Mouse (Mus musculus): ENCODE results near the gene Slc16a2.
"Not testable (repeated sequence)": the region's sequence is repeated elsewhere in the genome, so short reads cannot be mapped to it uniquely, and the experiment has no call there.

The Slc16a2 gene

DNA sequence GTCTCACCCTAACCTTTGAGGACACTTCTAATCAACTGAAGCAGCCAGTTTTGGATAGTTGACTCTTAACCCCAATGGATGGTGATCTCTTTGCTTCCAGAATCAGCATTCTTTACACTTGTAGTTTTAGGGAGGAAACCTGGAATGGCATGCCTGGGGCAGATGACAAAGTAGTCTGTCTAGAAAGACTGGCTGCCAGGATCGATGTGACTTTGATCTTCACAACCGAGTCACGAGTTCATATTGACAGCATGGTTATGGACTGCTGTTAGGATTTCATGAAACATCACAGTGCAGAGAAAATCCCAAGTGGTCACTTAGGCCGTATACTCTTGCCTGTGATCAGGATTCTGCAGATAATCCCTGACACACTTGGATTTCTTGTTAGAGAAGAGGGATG, 88.7 kb downstream of the Slc16a2 start:
- DNase-seq (ENCODE audit: low spot score), result no peak

- no peak for DNase-seq (ENCODE audit: low spot score)
These were observed 89.6 kb downstream of the Slc16a2 start for GRCm38 (mm10) chrX:103732033-103732703.

DNA sequence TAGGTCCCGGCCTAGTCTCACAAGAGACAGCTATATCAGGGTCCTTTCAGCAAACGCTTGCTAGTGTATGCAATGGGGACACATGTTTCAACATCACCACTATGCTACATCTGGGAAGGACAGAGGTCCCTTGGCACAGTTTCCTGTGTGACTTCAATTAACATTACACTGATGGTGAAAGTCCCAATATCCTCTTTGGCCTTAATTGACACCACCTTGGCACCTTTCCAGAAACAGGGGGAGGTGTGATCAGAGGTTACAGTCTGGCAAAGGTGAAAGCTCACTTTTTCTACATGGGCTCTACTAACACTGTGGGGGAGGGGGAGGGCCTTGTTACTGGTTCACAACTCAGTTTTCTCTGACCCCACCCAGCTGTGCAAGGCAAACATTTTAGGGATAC, 99.3 kb downstream of the Slc16a2 start:
- DNase-seq (ENCODE audit: low spot score), result no peak

DNA sequence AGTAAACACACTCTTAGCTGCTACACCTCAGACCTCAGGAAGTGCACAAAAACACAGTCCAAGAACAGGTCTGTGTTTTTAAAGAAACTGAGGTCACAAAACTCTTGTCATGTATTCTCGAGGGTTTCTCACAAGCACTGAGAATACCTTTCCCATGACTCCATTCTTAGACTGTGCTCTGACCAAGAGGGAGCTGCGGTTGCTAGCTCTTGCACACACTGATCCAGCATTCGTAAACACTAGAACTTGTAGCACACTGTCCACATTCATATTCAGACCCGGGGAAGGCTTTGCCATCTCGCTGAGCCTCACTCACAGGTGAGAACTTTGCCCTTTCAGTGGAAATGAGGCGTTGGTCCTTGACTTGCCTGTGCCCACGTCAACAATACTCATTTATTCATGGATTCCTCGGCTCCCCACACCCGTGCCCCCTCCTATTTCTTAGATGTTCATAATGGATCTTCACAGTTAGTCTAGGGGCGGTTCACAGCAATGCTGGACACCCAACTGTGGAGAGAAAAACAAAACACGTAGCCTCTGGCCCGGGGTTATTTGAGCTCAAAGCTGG, 102.1 kb downstream of the Slc16a2 start:
- no peak for DNase-seq (ENCODE audit: low spot score)

GRCm38 (mm10) chrX:103712922-103713321, 108.9 kb downstream of the Slc16a2 start:
- DNase-seq (ENCODE audit: low spot score), result no peak

DNA sequence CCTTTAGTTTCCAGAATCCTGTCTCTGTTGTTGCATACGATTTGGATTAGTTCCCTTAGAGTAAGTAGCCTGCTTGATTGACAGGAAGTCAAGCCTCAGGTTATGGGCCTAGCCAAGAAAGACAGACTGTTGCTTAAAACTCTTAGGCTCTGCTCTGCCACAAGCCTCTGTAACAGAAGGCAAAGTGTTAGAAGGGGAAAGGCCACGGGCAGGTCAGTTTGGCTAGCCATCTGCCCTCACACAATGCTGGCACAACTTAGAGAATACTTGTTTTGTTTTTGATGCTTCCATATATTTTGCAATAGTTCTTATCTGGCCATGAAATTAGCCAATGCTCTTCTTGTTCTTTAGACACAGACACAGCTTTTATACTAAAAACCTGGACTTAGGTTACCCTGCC, 112.1 kb downstream of the Slc16a2 start:
- no peak for DNase-seq (ENCODE audit: low spot score)

DNA sequence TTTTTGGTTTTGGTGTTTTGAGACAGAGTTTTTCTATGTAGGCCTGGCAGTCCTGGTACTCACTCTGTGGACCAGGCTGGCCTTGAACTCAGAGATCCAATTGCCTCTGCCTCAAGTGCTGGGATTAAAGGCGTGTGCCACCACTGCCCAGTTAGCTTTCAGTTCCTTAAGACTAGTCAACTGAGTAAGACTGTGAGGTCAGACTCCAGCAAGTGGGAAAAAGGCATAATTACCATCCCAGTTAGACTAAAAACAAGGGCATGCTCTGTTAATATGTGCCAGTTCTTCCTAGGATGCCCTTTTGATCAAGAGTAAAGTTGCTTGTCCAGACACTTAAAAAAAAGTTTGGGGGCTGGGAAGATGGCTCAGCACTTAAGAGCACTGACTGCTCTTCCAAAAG, 113.2 kb downstream of the Slc16a2 start:
- DNase-seq (ENCODE audit: low spot score), result no peak

GRCm38 (mm10) chrX:103704611-103705010, 117.2 kb downstream of the Slc16a2 start:
- no peak for DNase-seq (ENCODE audit: low spot score)

DNA sequence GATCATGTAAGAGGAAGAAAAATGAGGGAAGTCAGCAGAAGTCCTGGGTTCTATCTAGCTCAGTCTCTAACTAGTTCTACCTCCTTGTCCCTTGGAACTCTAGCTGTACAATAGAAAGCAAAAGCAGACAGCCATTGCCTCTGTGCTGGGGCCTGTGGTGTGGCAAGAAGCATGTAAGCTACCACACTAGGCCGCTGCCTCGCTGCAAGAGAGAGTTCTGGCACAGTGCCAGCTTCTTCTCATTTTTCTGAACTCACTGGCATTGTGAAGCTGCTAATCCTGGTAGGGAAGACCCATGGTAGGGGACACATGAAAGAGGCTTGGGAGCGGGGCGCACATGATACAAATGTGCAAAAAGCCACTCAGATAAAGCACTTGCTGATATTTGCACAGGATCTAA, 117.8 kb downstream of the Slc16a2 start:
- peak; percentile 23 for DNase-seq (ENCODE audit: low spot score)

- DNase-seq (ENCODE audit: low spot score), result no peak
These were observed 124.0 kb downstream of the Slc16a2 start for GRCm38 (mm10) chrX:103697796-103698195.

DNA sequence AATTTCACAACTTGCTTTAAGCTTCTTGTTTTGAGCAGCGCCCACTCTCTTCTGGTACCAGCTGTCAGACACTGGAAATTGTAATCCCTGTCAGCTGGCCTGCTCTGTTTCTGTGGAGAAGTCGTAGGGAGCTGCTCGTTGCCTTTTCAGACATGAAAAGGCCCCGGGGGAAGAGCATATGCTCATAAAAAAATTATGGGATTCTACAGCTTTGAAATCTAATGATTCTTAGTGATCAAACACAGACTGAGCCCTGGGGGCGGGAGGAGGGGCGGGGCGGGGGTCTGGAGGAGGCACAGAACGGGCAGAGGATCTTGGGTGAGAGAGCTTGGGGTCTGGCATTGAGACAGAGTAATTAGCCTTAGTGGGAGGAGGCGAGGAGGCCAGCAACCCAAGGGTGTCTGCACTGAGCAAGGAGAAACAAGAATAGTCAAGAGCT, 125.7 kb downstream of the Slc16a2 start:
- DNase-seq (ENCODE audit: low spot score), result no peak

GRCm38 (mm10) chrX:103695165-103695996, 126.4 kb downstream of the Slc16a2 start:
- DNase-seq (ENCODE audit: low spot score), result no peak

DNA sequence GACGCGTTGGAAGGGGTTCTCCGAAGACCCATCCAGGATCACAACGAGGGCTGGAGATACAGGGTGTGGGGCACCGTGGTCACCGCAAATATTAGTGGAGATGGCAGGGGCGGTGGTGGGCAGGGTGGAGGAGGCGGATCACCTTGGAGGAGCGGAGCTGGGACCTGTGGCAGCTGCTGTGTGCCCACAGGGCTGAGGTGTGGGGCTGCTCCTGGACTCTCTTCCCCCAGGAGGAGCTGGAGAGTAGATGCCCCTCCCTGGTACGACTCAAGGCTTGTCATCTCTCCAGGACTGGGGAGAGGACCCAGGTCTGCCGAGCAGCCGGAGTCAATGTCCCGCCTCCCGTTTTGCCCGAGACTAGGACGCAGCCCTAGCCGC, 127.0 kb downstream of the Slc16a2 start:
- no peak for DNase-seq (ENCODE audit: low spot score)

DNA sequence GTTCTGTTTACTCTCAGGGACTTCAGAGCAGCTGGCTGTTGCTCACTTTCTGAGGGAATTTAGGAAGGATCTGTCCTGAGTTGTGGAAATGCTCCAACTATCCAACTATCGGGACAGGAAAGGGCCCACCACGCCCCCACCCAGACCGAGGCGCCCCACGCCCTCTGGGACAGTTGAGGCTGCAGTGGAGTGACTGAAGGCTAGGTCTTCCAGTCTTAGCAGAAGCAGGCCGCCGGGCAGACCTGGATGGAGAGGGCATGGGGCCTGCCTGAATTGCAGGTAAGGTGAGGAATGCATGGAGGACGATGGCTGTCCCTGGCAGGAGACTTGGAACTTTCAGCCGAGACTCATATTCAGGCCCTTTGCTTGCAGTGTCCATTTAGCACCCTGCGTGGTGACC, 127.4 kb downstream of the Slc16a2 start:
- no peak for DNase-seq (ENCODE audit: low spot score)

GRCm38 (mm10) chrX:103692916-103693315, 128.9 kb downstream of the Slc16a2 start:
- no peak for DNase-seq (ENCODE audit: low spot score)

DNA sequence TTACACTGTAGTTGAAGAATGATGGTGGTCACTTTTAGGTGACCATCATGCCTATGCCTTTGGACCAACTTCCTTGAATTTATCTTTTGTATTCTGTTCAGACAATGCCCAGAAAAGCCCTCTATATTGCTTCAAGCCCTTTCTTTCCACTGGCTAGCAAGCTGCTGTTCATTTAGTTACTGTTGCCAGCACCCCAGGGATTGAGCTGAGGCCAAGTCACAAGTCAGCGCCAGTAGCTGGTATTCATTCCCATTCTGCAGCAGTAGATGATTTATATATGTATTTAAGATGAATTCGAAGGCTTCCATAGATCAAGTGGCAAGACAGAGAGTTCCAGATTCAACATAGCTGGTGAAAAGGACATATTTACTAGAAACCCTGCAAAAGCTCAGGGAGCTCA, 133.2 kb downstream of the Slc16a2 start:
- DNase-seq (ENCODE audit: low spot score), result no peak

GRCm38 (mm10) chrX:103674674-103675073, 147.1 kb downstream of the Slc16a2 start:
- DNase-seq (ENCODE audit: low spot score), result no peak

GRCm38 (mm10) chrX:103673761-103674160, 148.0 kb downstream of the Slc16a2 start:
- no peak for DNase-seq (ENCODE audit: low spot score)

- peak; percentile 1 for DNase-seq (ENCODE audit: low spot score)
These were observed 151.5 kb downstream of the Slc16a2 start for GRCm38 (mm10) chrX:103670245-103670644.

GRCm38 (mm10) chrX:103664445-103664844, 157.3 kb downstream of the Slc16a2 start:
- not testable (repeated sequence) for DNase-seq (ENCODE audit: low spot score)

DNA sequence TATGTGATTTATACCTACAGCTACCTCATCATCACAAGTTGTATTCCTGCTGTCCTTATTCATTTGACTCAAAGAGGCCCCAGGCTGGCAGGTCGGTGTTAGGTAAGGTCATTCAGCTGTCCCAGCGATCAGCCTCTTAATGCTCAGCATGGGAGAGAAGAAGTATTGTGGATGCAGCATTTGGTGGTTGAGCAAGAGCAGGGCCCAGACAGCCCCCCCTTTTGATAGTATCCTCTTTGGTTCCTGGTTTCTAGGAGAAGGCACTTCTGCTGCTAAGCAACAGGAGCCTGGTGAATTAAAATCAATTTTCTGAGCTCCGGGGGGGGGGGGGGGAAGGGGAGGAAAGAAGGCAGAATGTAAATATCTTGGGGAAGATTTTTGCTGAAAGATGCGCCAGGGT, 162.8 kb downstream of the Slc16a2 start:
- no peak for DNase-seq (ENCODE audit: low spot score)

DNA sequence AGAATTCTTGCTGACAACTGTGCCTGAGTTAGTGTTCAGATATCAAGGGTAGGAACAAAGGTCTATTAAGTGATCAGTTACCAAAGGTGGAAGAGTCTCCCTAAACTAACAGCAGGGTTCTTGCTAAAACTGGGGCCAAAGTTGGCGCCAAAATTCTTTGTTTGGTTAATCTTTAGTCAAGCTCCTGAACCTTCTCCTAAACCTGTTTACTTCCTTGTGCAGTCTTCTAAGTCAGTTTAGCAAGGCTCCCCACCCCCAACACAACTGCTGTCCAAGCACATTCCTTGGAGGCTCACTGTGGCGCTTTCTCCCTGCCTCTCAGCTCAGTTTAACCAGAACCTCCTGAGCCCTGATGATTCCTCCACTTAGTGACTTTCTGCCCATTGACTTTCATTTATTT, 168.8 kb downstream of the Slc16a2 start:
- no peak for DNase-seq (ENCODE audit: low spot score)

GRCm38 (mm10) chrX:103652048-103652447, 169.7 kb downstream of the Slc16a2 start:
- DNase-seq (ENCODE audit: low spot score), result no peak

Measured in ovary, postnatal 14 days (tissue).